Mouse (Mus musculus) kidney, postnatal 36 days (tissue): Measurements from ENCODE around the gene Gstm1.

ENCODE experiments used
- DNase-seq, 2 experiments: peaks; one replicate each; pipeline ENCODE4 v3.0.0; 2021 to 2022; ENCODE audit warnings: mixed read lengths in 2 of 2

The Gstm1 gene

GRCm38 (mm10) chr3:107964656-107965308 is 53.0 kb downstream of the Gstm1 start:
- no peak for DNase-seq

GRCm38 (mm10) chr3:107964026-107964425 is 53.7 kb downstream of the Gstm1 start:
- DNase-seq = no peak
